Mouse (Mus musculus) MEL (cell line): ENCODE measurements around the gene Nudt3. TPM values are rescaled to one million over a fixed set of nuclear protein-coding genes. Genes with fewer than 3 reads are reported as not detected.
A peak's percentile ranks its signal among the peaks of the same experiment; 100 is the strongest.

Source experiments
- DNase-seq: peaks from one replicate; pipeline ENCODE4 v3.0.0; 2011; ENCODE audit warnings: low read depth, low spot score
- H3K27ac ChIP-seq: 2 replicates; pipeline ENCODE4 v1.5.1; 2012; ENCODE audit warnings: low read depth, mild to moderate bottlenecking, control low read depth, low read length, moderate library complexity; ENCODE audit not compliant: control insufficient read depth
- H3K27me3 ChIP-seq, 2 experiments: fragments of 150-350 bp in 1 of 2; sonication (generic) in 1 of 2; 2 replicates each; pipeline ENCODE4 v1.6.1; 2012; ENCODE audit warnings: low read length in 2 of 2, mild to moderate bottlenecking in 2 of 2, improper control_type of control experiment in 1 of 2, moderate library complexity in 1 of 2; ENCODE audit not compliant: insufficient read depth in 2 of 2, control insufficient read depth in 1 of 2
- H3K36me3 ChIP-seq, 2 experiments: 2 replicates each; pipeline ENCODE4 v1.6.1; 2012 to 2014; ENCODE audit warnings: low read length in 2 of 2, improper control_type of control experiment in 1 of 2, inconsistent platforms in 1 of 2, mild to moderate bottlenecking in 1 of 2; ENCODE audit not compliant: insufficient read depth in 2 of 2, control insufficient read depth in 1 of 2
- H3K4me1 ChIP-seq, 2 experiments: fragments of 150-350 bp in 1 of 2; sonication (generic) in 1 of 2; 2 replicates each; pipeline ENCODE4 v1.6.1; 2012; ENCODE audit warnings: low read length in 2 of 2, improper control_type of control experiment in 1 of 2, mild to moderate bottlenecking in 1 of 2; ENCODE audit not compliant: insufficient read depth in 2 of 2, control insufficient read depth in 1 of 2
- H3K4me3 ChIP-seq, 2 experiments: fragments of 150-350 bp in 1 of 2; sonication (generic) in 1 of 2; 2 replicates each; pipeline ENCODE4 v1.5.1; 2012; ENCODE audit warnings: low read depth in 2 of 2, low read length in 2 of 2, mild to moderate bottlenecking in 2 of 2, moderate library complexity in 2 of 2, control low read depth in 1 of 2, improper control_type of control experiment in 1 of 2; ENCODE audit not compliant: control insufficient read depth in 1 of 2, insufficient read depth in 1 of 2
- H3K79me2 ChIP-seq: 2 replicates; pipeline ENCODE4 v1.6.1; 2012; ENCODE audit warnings: mild to moderate bottlenecking, low read length, moderate library complexity; ENCODE audit not compliant: control insufficient read depth, poor library complexity, insufficient read depth
- H3K9ac ChIP-seq: 2 replicates; pipeline ENCODE4 v1.6.1; 2012; ENCODE audit warnings: low read depth, mild to moderate bottlenecking, control low read depth, low read length, moderate library complexity; ENCODE audit not compliant: control insufficient read depth, poor library complexity, severe bottlenecking
- H3K9me3 ChIP-seq: fragments of 150-350 bp; sonication (generic); replicated peaks from 2 replicates; pipeline ENCODE4 v1.6.1; 2012; ENCODE audit warnings: mild to moderate bottlenecking, low read length, improper control_type of control experiment, moderate library complexity; ENCODE audit not compliant: insufficient read depth
- CTCF ChIP-seq, 3 experiments: IDR thresholded peaks in 2 of 3; conservative IDR thresholded peaks in 1 of 3; 2 replicates each; pipeline ENCODE4 v1.5.1; 2011 to 2012; ENCODE audit warnings: low read length in 3 of 3, low read depth in 2 of 3, mild to moderate bottlenecking in 2 of 3, improper control_type of control experiment in 1 of 3, inconsistent platforms in 1 of 3, mixed read lengths in 1 of 3, moderate library complexity in 1 of 3; ENCODE audit not compliant: control insufficient read depth in 1 of 3, insufficient read depth in 1 of 3, poor library complexity in 1 of 3, severe bottlenecking in 1 of 3
- EP300 ChIP-seq, 2 experiments: IDR thresholded peaks; 2 replicates each; pipeline ENCODE4 v1.6.1; 2011; ENCODE audit warnings: improper control_type of control experiment in 2 of 2, low read length in 2 of 2, low read depth in 1 of 2, mild to moderate bottlenecking in 1 of 2
- GATA1 ChIP-seq: IDR thresholded peaks from 2 replicates; pipeline ENCODE4 v1.6.1; 2011; ENCODE audit warnings: low read depth, low read length, improper control_type of control experiment
- MAFK ChIP-seq: IDR thresholded peaks from 2 replicates; pipeline ENCODE4 v1.6.1; 2011; ENCODE audit warnings: low read depth, mild to moderate bottlenecking, low read length, improper control_type of control experiment, borderline replicate concordance
- MYC ChIP-seq: IDR thresholded peaks from 2 replicates; pipeline ENCODE4 v1.6.1; 2011; ENCODE audit warnings: low read depth, mild to moderate bottlenecking, low read length, improper control_type of control experiment, moderate library complexity
- NELFE ChIP-seq: IDR thresholded peaks from 2 replicates; pipeline ENCODE4 v1.6.1; 2011; ENCODE audit warnings: low read depth, low read length, improper control_type of control experiment
- RAD21 ChIP-seq: IDR thresholded peaks from 2 replicates; pipeline ENCODE4 v1.6.1; 2011; ENCODE audit warnings: mild to moderate bottlenecking, low read depth, low read length, improper control_type of control experiment
- SIN3A ChIP-seq: IDR thresholded peaks from 2 replicates; pipeline ENCODE4 v1.6.1; 2012; ENCODE audit warnings: low read length, improper control_type of control experiment, inconsistent platforms
- SMC3 ChIP-seq: IDR thresholded peaks from 2 replicates; pipeline ENCODE4 v1.6.1; 2011; ENCODE audit warnings: low read depth, low read length, improper control_type of control experiment
- TAL1 ChIP-seq: IDR thresholded peaks from 2 replicates; pipeline ENCODE4 v1.6.1; 2012; ENCODE audit warnings: mild to moderate bottlenecking, inconsistent platforms, low read length, moderate library complexity, mixed read lengths
- USF2 ChIP-seq, 2 experiments: IDR thresholded peaks; 2 replicates each; pipeline ENCODE4 v1.6.1; 2011 to 2012; ENCODE audit warnings: improper control_type of control experiment in 2 of 2, low read length in 2 of 2, borderline replicate concordance in 1 of 2, inconsistent platforms in 1 of 2, low read depth in 1 of 2, mild to moderate bottlenecking in 1 of 2; ENCODE audit not compliant: insufficient read depth in 1 of 2
- ZC3H11A ChIP-seq: IDR thresholded peaks from 2 replicates; pipeline ENCODE4 v1.6.1; 2012; ENCODE audit warnings: low read depth, mild to moderate bottlenecking, inconsistent platforms, low read length, improper control_type of control experiment
- ZNF384 ChIP-seq: IDR thresholded peaks from 2 replicates; pipeline ENCODE4 v1.6.1; 2012; ENCODE audit warnings: low read depth, mild to moderate bottlenecking, inconsistent platforms, low read length, improper control_type of control experiment
- polyA plus RNA-seq, 2 experiments: library from polyadenylated mRNA; stranded (reverse) in 1 of 2; unstranded in 1 of 2; fragments of >175 nt in 1 of 2; fragments of >200 nt in 1 of 2; gene quantifications; 2 replicates each; pipeline versions ENCODE4 v1.2.1 to v1.2.4; 2012; ENCODE audit warnings: low replicate concordance in 2 of 2, low read depth in 1 of 2; ENCODE audit not compliant: insufficient read length in 2 of 2, insufficient read depth in 1 of 2, missing spikeins in 1 of 2
- total RNA-seq: library from RNA; depleted of rRNA; stranded (reverse); fragments of 300-350 nt; gene quantifications from 2 replicates; pipeline ENCODE4 v1.2.3, GENCODE M21; 2012

Nudt3 gene
- total and polyA plus RNA-seq, 3 experiments, result 96.5 to 258 (median 97.0) TPM

DNA sequence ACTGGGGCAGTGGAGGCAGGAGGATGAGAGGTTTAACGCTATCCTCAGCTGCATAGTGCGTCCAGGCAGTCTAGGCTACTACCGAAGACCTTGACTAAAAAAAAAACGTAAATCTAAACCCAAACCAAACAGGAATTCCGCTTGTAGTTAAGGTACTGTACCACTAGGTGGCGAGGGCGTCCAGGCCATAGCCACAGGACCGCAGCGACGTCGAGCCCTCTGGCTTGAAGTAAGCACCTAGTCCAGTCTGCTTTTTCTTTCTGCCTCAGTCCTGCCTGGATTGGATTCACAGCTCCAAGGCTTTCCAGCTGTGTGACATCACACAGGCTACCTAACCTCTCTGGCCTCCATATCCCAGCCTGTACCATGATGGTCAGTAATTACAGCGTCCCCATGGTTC is 26.9 kb upstream of the Nudt3 start:
- TF ChIP-seq MAFK (no peak), CTCF (IDR thresholded peaks at IDR 0.05 in 2 of 3, conservative IDR thresholded peaks at IDR 0.05 in 1 of 3; ENCODE audit: control insufficient read depth in 1 of 3, insufficient read depth in 1 of 3, low read depth in 2 of 3, low read length in 3 of 3, poor library complexity in 1 of 3, severe bottlenecking in 1 of 3) (peak; percentile 86 to 91 (median 89)), RAD21 (peak; percentile 88), GATA1 (no peak), TAL1 (no peak), ZC3H11A (peak; percentile 79), SMC3 (peak; percentile 85), SIN3A (0 out of 2 replicates have a peak, but pooled peaks have one; percentile 24), ZNF384 (peak; percentile 78), MYC (no peak)
- Histone ChIP-seq H3K79me2 (no peaks in the 10 kb centered on the region), H3K4me1 (peaks cover 0 to 14% of the 10 kb centered on the region in 2 experiments; a peak in 2 of 4 replicates), H3K36me3 (peaks cover 0 to 6% of the 10 kb centered on the region in 2 experiments; a peak in 2 of 4 replicates), H3K9me3 (no peaks in the 10 kb centered on the region), H3K4me3 (no peak overlapping the region), H3K27me3 (no peaks in the 10 kb centered on the region), H3K9ac (no peak overlapping the region), H3K27ac (no peak overlapping the region)
- DNase-seq, result peak; percentile 87

DNA sequence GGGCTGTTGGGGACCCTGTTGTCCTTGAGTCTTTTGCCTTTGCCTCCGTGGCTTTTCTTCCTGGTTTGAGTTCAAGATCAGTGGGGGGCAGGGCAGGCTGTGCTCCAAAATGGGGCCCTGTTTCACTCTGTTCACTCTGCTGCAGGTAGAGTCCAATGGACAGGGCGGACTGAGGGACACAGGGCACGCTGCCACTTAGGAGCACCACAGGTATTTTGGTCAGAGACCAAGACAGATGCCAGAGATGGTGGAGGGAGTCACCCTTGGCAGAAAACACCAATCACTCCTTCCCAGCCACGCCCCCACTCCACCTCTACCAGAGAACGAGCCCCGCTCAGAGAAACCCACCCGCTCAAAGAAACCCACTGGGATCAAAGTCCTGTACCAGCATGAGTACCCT is 22.5 kb upstream of the Nudt3 start:
- DNase-seq, result no peak
- Histone ChIP-seq H3K79me2 (no peaks in the 10 kb centered on the region), H3K27me3 (no peaks in the 10 kb centered on the region)
- TF ChIP-seq EP300 (IDR thresholded peaks at IDR 0.05; ENCODE audit: low read depth in 1 of 2, low read length in 2 of 2), result no peak
- TF ChIP-seq, all 39 proteins: peak for 0
- H3K27ac ChIP-seq, result no peak overlapping the region
- peaks cover 3 to 5% of the 10 kb centered on the region in 2 experiments; a peak in 1 of 4 replicates for H3K4me1 ChIP-seq
- H3K4me3 ChIP-seq, result no peak overlapping the region
- H3K36me3 ChIP-seq, result no peaks in the 10 kb centered on the region
- no peak overlapping the region for H3K9ac ChIP-seq
- H3K9me3 ChIP-seq, result no peaks in the 10 kb centered on the region

DNA sequence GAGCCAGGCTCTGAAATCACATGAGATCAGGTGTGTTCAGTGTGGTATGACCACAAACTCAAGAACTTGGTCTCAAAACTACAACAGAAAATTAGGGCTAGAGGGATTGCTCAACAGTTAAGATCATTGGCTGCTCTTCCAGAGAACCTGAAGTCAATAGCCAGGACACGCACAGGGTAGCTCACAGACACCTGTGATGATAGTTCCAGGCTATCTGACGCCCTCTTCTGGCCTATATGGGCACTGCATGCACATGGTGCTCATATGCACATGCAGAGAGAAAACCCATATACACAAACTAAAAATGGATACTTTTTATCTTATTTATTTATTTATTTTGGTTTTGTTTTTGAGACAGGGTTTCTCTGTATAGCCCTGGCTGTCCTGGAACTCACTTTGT is 21.3 kb upstream of the Nudt3 start:
- Histone ChIP-seq H3K36me3 (no peaks in the 10 kb centered on the region), H3K27me3 (no peaks in the 10 kb centered on the region), H3K4me3 (no peak overlapping the region), H3K79me2 (no peaks in the 10 kb centered on the region), H3K9ac (no peak overlapping the region), H3K27ac (no peak overlapping the region), H3K9me3 (no peaks in the 10 kb centered on the region), H3K4me1 (peaks cover 3 to 5% of the 10 kb centered on the region in 2 experiments; a peak in 1 of 4 replicates)
- TF ChIP-seq MAFK (no peak), NELFE (no peak), USF2 (IDR thresholded peaks at IDR 0.05; ENCODE audit: borderline replicate concordance in 1 of 2, insufficient read depth in 1 of 2, low read depth in 1 of 2, low read length in 2 of 2) (no peak), CTCF (IDR thresholded peaks at IDR 0.05 in 2 of 3, conservative IDR thresholded peaks at IDR 0.05 in 1 of 3; ENCODE audit: control insufficient read depth in 1 of 3, insufficient read depth in 1 of 3, low read depth in 2 of 3, low read length in 3 of 3, poor library complexity in 1 of 3, severe bottlenecking in 1 of 3) (peak; percentile 39 to 56 (median 41)), SMC3 (peak; percentile 22; the same call in 1 of the 2 replicates)
- DNase-seq, result peak; percentile 34
